Mouse (Mus musculus): Measurements from ENCODE around the gene Mei4. TPM values are rescaled to one million over a fixed set of nuclear protein-coding genes. Genes with fewer than 3 reads are reported as not detected.

Gene Mei4
- polyA plus RNA-seq (2015; fragmentation: Nextera tagmentation; extraction: Ambion mirVana) = 0.84 and 0.86 TPM in 2 replicates

DNA sequence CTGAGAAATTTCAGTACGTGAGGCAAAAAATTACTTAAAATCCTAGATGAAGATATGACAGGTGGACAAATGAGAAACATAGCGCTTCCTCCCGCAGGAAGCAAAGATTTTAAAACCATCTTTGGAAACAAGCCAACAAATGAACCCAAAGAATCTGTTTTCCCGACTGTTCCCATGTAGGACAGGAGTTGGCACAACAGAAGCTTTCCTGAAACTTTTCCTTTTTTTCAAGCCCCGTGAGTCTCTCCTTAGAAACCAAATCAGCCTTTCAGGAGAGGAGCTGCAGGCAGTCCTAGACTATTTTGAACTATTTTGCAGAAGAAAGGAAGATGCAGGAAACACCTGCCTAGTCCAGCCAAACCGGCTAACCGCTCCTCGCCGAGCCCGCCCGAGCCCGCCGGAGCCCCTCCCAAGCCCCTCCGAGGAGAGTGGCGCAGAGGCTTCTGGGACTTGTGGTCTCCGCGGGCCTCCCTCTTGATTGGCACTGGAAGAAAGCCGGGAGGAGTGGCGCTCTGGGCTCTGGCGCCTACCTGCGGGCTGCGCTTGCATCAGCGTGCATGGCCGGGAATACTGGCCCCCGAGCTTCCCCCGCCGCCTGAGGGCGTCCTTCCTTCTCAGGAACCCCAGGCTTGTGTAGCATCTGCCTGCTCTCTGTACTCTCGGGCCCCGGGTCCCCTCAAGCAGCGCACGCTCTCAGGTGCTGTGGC is at the start of gene Mei4:
Gene Mei4 (plus strand): TSS at position 490 of the 707 bp plus-strand sequence.
- H3K27ac ChIP-seq = no peak within 1 kb of the TSS
- ATAC-seq (replicated peaks; ENCODE audit: low FRiP score) = peak; percentile 100
- WGBS = 3% methylated on average over 32 of the region's 32 CpGs
- peak within 1 kb of the TSS; percentile 87 for H3K4me2 ChIP-seq
- no peaks in the 10 kb centered on the region for H3K36me3 ChIP-seq
- peaks cover 17% of the 10 kb centered on the region for H3K27me3 ChIP-seq
- 0 out of 2 replicates have a peak, but pooled peaks cover 9% of the 10 kb centered on the region for H3K4me1 ChIP-seq
- H3K9ac ChIP-seq = peak within 1 kb of the TSS; percentile 47
- H3K4me3 ChIP-seq (replicated peaks) = peak within 1 kb of the TSS; percentile 57
- no peaks in the 10 kb centered on the region for H3K9me3 ChIP-seq (replicated peaks)

GRCm38 (mm10) chr9:81819715-81820373 is 43.6 kb upstream of the Mei4 start:
- 100% methylated on average over 1 of the region's 1 CpGs for WGBS
- Histone ChIP-seq H3K27me3 (no peaks in the 10 kb centered on the region), H3K9ac (no peak overlapping the region), H3K4me2 (no peak overlapping the region), H3K27ac (no peak overlapping the region), H3K4me3 (replicated peaks) (no peak overlapping the region), H3K9me3 (replicated peaks) (no peaks in the 10 kb centered on the region), H3K36me3 (no peaks in the 10 kb centered on the region), H3K4me1 (no peaks in the 10 kb centered on the region)
- no peak for ATAC-seq (replicated peaks; ENCODE audit: low FRiP score)

DNA sequence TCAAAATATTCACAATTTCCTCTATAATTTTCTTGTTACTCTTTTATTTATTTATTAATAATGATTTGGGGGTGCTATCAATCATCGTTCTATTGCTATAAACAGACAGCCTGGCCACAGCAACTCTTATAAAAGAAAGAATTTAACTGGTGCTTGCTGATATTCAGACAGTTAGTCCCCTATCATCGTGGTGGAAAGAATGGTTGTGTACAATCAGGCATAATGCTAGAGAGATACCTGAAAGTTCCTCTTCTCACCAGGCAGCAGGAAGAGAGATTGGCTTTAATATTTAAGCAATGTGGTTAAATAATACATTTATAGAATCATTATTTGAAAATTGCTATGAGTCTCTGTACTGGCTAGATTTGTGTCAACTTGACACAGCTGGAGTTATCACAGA is 35.9 kb upstream of the Mei4 start:
- Histone ChIP-seq H3K4me2 (no peak overlapping the region), H3K36me3 (no peaks in the 10 kb centered on the region), H3K9ac (no peak overlapping the region), H3K4me3 (replicated peaks) (no peak overlapping the region), H3K9me3 (replicated peaks) (no peaks in the 10 kb centered on the region), H3K27me3 (no peaks in the 10 kb centered on the region), H3K4me1 (no peaks in the 10 kb centered on the region), H3K27ac (no peak overlapping the region)
- WGBS = 86% methylated on average over 2 of the region's 2 CpGs
- no peak for ATAC-seq (replicated peaks; ENCODE audit: low FRiP score)

GRCm38 (mm10) chr9:81834056-81834455 is 29.4 kb upstream of the Mei4 start:
- H3K9ac ChIP-seq = no peak overlapping the region
- H3K27ac ChIP-seq = no peak overlapping the region
- no peak overlapping the region for H3K4me3 ChIP-seq (replicated peaks)
- H3K9me3 ChIP-seq (replicated peaks) = no peaks in the 10 kb centered on the region
- H3K4me2 ChIP-seq = no peak overlapping the region
- H3K36me3 ChIP-seq = no peaks in the 10 kb centered on the region
- ATAC-seq (replicated peaks; ENCODE audit: low FRiP score) = no peak
- H3K27me3 ChIP-seq = no peaks in the 10 kb centered on the region
- H3K4me1 ChIP-seq = no peaks in the 10 kb centered on the region

DNA sequence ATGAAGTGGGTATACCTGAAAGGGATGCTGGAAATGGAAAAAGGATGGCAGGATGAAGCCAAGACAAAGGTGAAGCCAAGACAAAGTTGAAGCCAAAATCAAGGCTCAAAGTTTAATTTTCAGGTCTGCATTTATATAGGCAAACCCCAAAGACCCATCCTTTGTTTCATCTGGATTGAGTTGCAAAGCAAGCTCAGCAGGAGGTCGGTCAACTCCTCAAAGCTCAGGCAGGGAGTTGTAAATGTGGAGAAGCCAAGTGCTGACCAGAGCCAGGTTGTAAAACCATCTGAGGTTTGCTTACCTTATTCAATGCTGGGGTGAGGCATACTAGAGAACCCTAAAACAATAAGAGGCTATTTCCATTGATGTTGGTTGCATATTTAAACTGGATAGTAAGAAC is 4.6 kb upstream of the Mei4 start:
- Histone ChIP-seq H3K27me3 (peaks cover 17% of the 10 kb centered on the region), H3K9me3 (replicated peaks) (no peaks in the 10 kb centered on the region), H3K9ac (no peak overlapping the region), H3K4me1 (0 out of 2 replicates have a peak, but pooled peaks cover 7% of the 10 kb centered on the region), H3K4me3 (replicated peaks) (no peak overlapping the region), H3K4me2 (no peak overlapping the region), H3K27ac (no peak overlapping the region), H3K36me3 (no peaks in the 10 kb centered on the region)
- WGBS = 21% methylated on average over 1 of the region's 1 CpGs
- ATAC-seq (replicated peaks; ENCODE audit: low FRiP score) = no peak

GRCm38 (mm10) chr9:81863888-81864234 is 391 bp downstream of the Mei4 start:
- H3K36me3 ChIP-seq = no peaks in the 10 kb centered on the region
- H3K9me3 ChIP-seq (replicated peaks) = no peaks in the 10 kb centered on the region
- 24% methylated on average over 13 of the region's 13 CpGs for WGBS
- 0 out of 2 replicates have a peak, but pooled peaks cover 9% of the 10 kb centered on the region for H3K4me1 ChIP-seq
- peak overlapping the region; percentile 47 for H3K9ac ChIP-seq
- peaks cover 17% of the 10 kb centered on the region for H3K27me3 ChIP-seq
- ATAC-seq (replicated peaks; ENCODE audit: low FRiP score) = peak; percentile 75; the same call in 1 of the 2 replicates
- peak overlapping the region; percentile 57 for H3K4me3 ChIP-seq (replicated peaks)
- H3K4me2 ChIP-seq = peak overlapping the region; percentile 87
- H3K27ac ChIP-seq = no peak overlapping the region

GRCm38 (mm10) chr9:81866032-81866431 is 2.6 kb downstream of the Mei4 start:
- 0 out of 2 replicates have a peak, but pooled peaks cover 9% of the 10 kb centered on the region for H3K4me1 ChIP-seq
- H3K9ac ChIP-seq = no peak overlapping the region
- H3K36me3 ChIP-seq = no peaks in the 10 kb centered on the region
- H3K4me2 ChIP-seq = no peak overlapping the region
- no peak for ATAC-seq (replicated peaks; ENCODE audit: low FRiP score)
- H3K27me3 ChIP-seq = peaks cover 17% of the 10 kb centered on the region
- H3K9me3 ChIP-seq (replicated peaks) = no peaks in the 10 kb centered on the region
- WGBS = 73% methylated on average over 2 of the region's 2 CpGs
- no peak overlapping the region for H3K27ac ChIP-seq
- H3K4me3 ChIP-seq (replicated peaks) = no peak overlapping the region

- no peaks in the 10 kb centered on the region for H3K4me1 ChIP-seq
- no peaks in the 10 kb centered on the region for H3K9me3 ChIP-seq (replicated peaks)
- H3K4me2 ChIP-seq = no peak overlapping the region
- ATAC-seq (replicated peaks; ENCODE audit: low FRiP score) = no peak
- no peaks in the 10 kb centered on the region for H3K36me3 ChIP-seq
- H3K4me3 ChIP-seq (replicated peaks) = no peak overlapping the region
- WGBS = 78% methylated on average over 1 of the region's 1 CpGs
- no peak overlapping the region for H3K9ac ChIP-seq
- H3K27ac ChIP-seq = no peak overlapping the region
- H3K27me3 ChIP-seq = no peaks in the 10 kb centered on the region
These were observed 58.0 kb downstream of the Mei4 start for GRCm38 (mm10) chr9:81921456-81921855.

GRCm38 (mm10) chr9:81924744-81925143 is 61.3 kb downstream of the Mei4 start:
- Histone ChIP-seq H3K4me2 (no peak overlapping the region), H3K4me1 (no peaks in the 10 kb centered on the region), H3K4me3 (replicated peaks) (no peak overlapping the region), H3K9ac (no peak overlapping the region), H3K9me3 (replicated peaks) (no peaks in the 10 kb centered on the region), H3K27ac (no peak overlapping the region), H3K27me3 (no peaks in the 10 kb centered on the region), H3K36me3 (no peaks in the 10 kb centered on the region)
- no peak for ATAC-seq (replicated peaks; ENCODE audit: low FRiP score)

- Histone ChIP-seq H3K9ac (no peak overlapping the region), H3K27me3 (no peaks in the 10 kb centered on the region), H3K4me1 (no peaks in the 10 kb centered on the region), H3K4me3 (replicated peaks) (no peak overlapping the region), H3K36me3 (no peaks in the 10 kb centered on the region), H3K9me3 (replicated peaks) (no peaks in the 10 kb centered on the region), H3K27ac (no peak overlapping the region), H3K4me2 (no peak overlapping the region)
- no peak for ATAC-seq (replicated peaks; ENCODE audit: low FRiP score)
- 73% methylated on average over 4 of the region's 4 CpGs for WGBS
These were observed 77.1 kb downstream of the Mei4 start for GRCm38 (mm10) chr9:81940533-81940932.

DNA sequence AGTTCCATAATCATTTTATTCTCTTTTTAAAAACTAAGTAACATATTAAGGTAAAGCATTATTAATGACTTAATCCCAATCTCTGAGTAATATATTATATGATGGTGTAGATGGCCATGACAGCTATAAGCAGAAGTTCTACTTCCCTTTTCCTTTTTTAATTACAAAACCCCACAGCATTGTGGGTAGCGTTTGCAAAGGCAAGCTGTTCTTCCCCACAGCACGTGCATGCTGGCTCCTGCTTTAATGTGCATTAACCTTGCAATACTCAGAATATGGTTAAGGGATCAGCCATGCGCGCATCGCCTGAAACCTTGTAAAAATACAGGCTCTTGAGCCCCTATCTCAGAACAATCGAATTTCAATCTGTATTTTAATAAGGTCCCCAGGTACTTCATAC is 82.2 kb downstream of the Mei4 start:
- 72% methylated on average over 6 of the region's 6 CpGs for WGBS
- no peak for ATAC-seq (replicated peaks; ENCODE audit: low FRiP score)
- Histone ChIP-seq H3K27me3 (no peaks in the 10 kb centered on the region), H3K4me2 (no peak overlapping the region), H3K4me3 (replicated peaks) (no peak overlapping the region), H3K36me3 (no peaks in the 10 kb centered on the region), H3K9ac (no peak overlapping the region), H3K4me1 (no peaks in the 10 kb centered on the region), H3K27ac (no peak overlapping the region), H3K9me3 (replicated peaks) (no peaks in the 10 kb centered on the region)

- Histone ChIP-seq H3K27me3 (no peaks in the 10 kb centered on the region), H3K36me3 (no peaks in the 10 kb centered on the region), H3K9me3 (replicated peaks) (no peaks in the 10 kb centered on the region), H3K4me2 (no peak overlapping the region), H3K9ac (no peak overlapping the region), H3K27ac (no peak overlapping the region), H3K4me1 (no peaks in the 10 kb centered on the region), H3K4me3 (replicated peaks) (no peak overlapping the region)
- WGBS = 85% methylated on average over 3 of the region's 3 CpGs
- ATAC-seq (replicated peaks; ENCODE audit: low FRiP score) = no peak
These were observed 93.4 kb downstream of the Mei4 start for GRCm38 (mm10) chr9:81956858-81957257.
